Mouse (Mus musculus): Measurements from ENCODE around the gene Stard7.
"Not testable (repeated sequence)": the region's sequence is repeated elsewhere in the genome, so short reads cannot be mapped to it uniquely, and the experiment has no call there.

DNA sequence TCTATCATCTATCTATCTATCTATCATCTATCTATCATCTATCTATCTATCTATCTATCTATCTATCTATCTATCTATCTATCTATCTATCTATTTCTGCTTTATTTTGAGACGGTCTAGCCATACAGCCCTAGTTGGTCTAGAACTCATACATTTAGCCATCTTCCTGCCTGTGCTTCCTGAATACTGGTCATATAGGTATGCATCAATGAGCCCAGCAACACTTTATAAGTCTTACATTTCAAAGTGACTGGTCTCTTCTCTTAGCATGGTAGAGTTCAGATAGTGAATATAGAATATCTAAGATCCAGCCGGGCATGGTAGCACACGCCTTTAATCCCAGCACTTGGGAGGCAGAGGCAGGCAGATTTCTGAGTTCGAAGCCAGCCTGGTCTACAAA, 34.2 kb downstream of the Stard7 start:
- TF ChIP-seq CTCF, EP300 (IDR thresholded peaks at IDR 0.05; ENCODE audit: low read depth): not testable (repeated sequence)
